Mouse (Mus musculus): ENCODE measurements at regions not wholly inside any gene's neighbourhood (a gene's known extent, or its start where the extent isn't known, plus 50 kb on each side); places are given as distances from the start of the nearest gene placed in this dataset.
A peak's percentile ranks its signal among the peaks of the same experiment; 100 is the strongest.

- WGBS = 57% methylated on average over 4 of the region's 4 CpGs
- Histone ChIP-seq H3K4me3 (ENCODE audit: low read depth, low read length) (no peak overlapping the region), H3K9me3 (ENCODE audit: control insufficient read depth, low read length) (no peaks in the 10 kb centered on the region), H3K4me1 (replicated peaks; ENCODE audit: control insufficient read depth, insufficient read depth) (no peaks in the 10 kb centered on the region), H3K36me3 (ENCODE audit: control insufficient read depth, insufficient read depth, low read length) (no peaks in the 10 kb centered on the region), H3K27ac (replicated peaks) (no peak overlapping the region), H3K9ac (ENCODE audit: low read length) (no peak overlapping the region), H3K27me3 (ENCODE audit: control insufficient read depth, insufficient read depth, low read length) (no peaks in the 10 kb centered on the region), H3K4me2 (replicated peaks; ENCODE audit: low read depth) (no peak overlapping the region)
- no peak for TF ChIP-seq CTCF (IDR thresholded peaks at IDR 0.05; ENCODE audit: low read depth)
- TF ChIP-seq EP300 (optimal IDR thresholded peaks at IDR 0.05) = no peak
- DNase-seq (ENCODE audit: low spot score) (no peak), ATAC-seq (ENCODE audit: low FRiP score, low TSS enrichment) (no peak)
Measured at GRCm38 (mm10) chr17:82946083-82946482, 269.0 kb upstream of the Pkdcc start.

- TF ChIP-seq CTCF (IDR thresholded peaks at IDR 0.05; ENCODE audit: low read depth) = no peak
- TF ChIP-seq EP300 (optimal IDR thresholded peaks at IDR 0.05) = no peak
- Histone ChIP-seq H3K9me3 (ENCODE audit: control insufficient read depth, low read length) (no peaks in the 10 kb centered on the region), H3K27ac (replicated peaks) (no peak overlapping the region), H3K4me1 (replicated peaks; ENCODE audit: control insufficient read depth, insufficient read depth) (no peaks in the 10 kb centered on the region), H3K27me3 (ENCODE audit: control insufficient read depth, insufficient read depth, low read length) (no peaks in the 10 kb centered on the region), H3K4me3 (ENCODE audit: low read depth, low read length) (no peak overlapping the region), H3K4me2 (replicated peaks; ENCODE audit: low read depth) (no peak overlapping the region), H3K36me3 (ENCODE audit: control insufficient read depth, insufficient read depth, low read length) (no peaks in the 10 kb centered on the region), H3K9ac (ENCODE audit: low read length) (no peak overlapping the region)
- 78% methylated on average over 4 of the region's 4 CpGs for WGBS
- DNase-seq (ENCODE audit: low spot score) = no peak
- ATAC-seq (ENCODE audit: low FRiP score, low TSS enrichment) = no peak
Measured at GRCm38 (mm10) chr17:82949794-82950193, 265.3 kb upstream of the Pkdcc start.

- 89% methylated on average over 14 of the region's 14 CpGs for WGBS
- no peaks in the 10 kb centered on the region for H3K27me3 ChIP-seq (ENCODE audit: control insufficient read depth, insufficient read depth, low read length)
- no peak overlapping the region for H3K9ac ChIP-seq (ENCODE audit: low read length)
- no peaks in the 10 kb centered on the region for H3K4me1 ChIP-seq (replicated peaks; ENCODE audit: control insufficient read depth, insufficient read depth)
- ATAC-seq (ENCODE audit: low FRiP score, low TSS enrichment) = no peak
- H3K27ac ChIP-seq (replicated peaks) = no peak overlapping the region
- no peak for TF ChIP-seq EP300 (optimal IDR thresholded peaks at IDR 0.05)
- no peak for TF ChIP-seq CTCF (IDR thresholded peaks at IDR 0.05; ENCODE audit: low read depth)
- H3K9me3 ChIP-seq (ENCODE audit: control insufficient read depth, low read length) = no peaks in the 10 kb centered on the region
- H3K36me3 ChIP-seq (ENCODE audit: control insufficient read depth, insufficient read depth, low read length) = no peaks in the 10 kb centered on the region
- no peak for DNase-seq (ENCODE audit: low spot score)
- no peak overlapping the region for H3K4me2 ChIP-seq (replicated peaks; ENCODE audit: low read depth)
- no peak overlapping the region for H3K4me3 ChIP-seq (ENCODE audit: low read depth, low read length)
Measured at GRCm38 (mm10) chr17:82950268-82950667, 264.8 kb upstream of the Pkdcc start.

DNA sequence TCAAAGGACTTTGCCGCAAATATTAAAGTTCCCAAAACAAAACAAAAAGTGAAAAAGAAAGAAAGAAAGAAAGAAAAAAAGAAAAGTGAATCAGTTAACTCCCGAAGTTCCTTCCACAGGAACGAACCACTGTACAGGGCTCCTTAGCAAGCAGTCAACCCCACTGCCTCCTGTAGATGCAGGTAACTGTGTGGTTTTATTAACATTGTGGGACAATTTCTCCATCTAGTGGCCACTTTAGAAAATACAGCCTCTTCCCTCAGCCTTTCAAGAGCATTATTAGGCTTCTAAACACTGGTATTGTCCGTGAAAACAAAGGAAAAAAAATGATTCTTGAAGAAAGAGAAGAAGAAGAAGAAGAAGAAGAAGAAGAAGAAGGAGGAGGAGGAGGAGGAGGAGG is 257.7 kb upstream of the Pkdcc start:
- no peak for DNase-seq (ENCODE audit: low spot score)
- no peaks in the 10 kb centered on the region for H3K9me3 ChIP-seq (ENCODE audit: control insufficient read depth, low read length)
- H3K27ac ChIP-seq (replicated peaks) = no peak overlapping the region
- ATAC-seq (ENCODE audit: low FRiP score, low TSS enrichment) = no peak
- H3K4me3 ChIP-seq (ENCODE audit: low read depth, low read length) = no peak overlapping the region
- no peak overlapping the region for H3K4me2 ChIP-seq (replicated peaks; ENCODE audit: low read depth)
- no peaks in the 10 kb centered on the region for H3K27me3 ChIP-seq (ENCODE audit: control insufficient read depth, insufficient read depth, low read length)
- H3K4me1 ChIP-seq (replicated peaks; ENCODE audit: control insufficient read depth, insufficient read depth) = no peaks in the 10 kb centered on the region
- 31% methylated on average over 4 of the region's 4 CpGs for WGBS
- TF ChIP-seq CTCF (IDR thresholded peaks at IDR 0.05; ENCODE audit: low read depth) (peak; percentile 84), EP300 (optimal IDR thresholded peaks at IDR 0.05) (no peak)
- H3K36me3 ChIP-seq (ENCODE audit: control insufficient read depth, insufficient read depth, low read length) = no peaks in the 10 kb centered on the region
- H3K9ac ChIP-seq (ENCODE audit: low read length) = no peak overlapping the region

DNA sequence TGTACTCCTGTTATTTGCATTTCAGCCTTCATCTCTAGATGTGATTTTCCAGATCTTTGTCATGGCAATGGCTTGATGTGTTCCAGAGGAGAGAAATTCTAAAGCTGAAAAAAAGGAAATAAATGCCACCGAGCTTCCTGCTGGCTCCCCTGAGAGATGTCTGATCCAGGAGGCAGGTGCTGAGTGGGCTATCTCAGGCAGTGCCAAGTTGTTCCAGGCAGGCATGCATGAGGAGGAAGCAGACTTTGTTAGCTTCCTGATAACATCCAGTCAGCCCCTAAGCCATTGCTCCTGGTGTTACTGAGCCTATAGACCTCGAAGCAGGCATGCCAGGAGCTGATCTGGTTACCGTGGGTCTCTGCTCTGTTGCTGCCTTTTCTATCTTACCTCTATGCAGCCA is 251.7 kb upstream of the Pkdcc start:
- no peak for TF ChIP-seq EP300 (optimal IDR thresholded peaks at IDR 0.05)
- TF ChIP-seq CTCF (IDR thresholded peaks at IDR 0.05; ENCODE audit: low read depth) = no peak
- ATAC-seq (ENCODE audit: low FRiP score, low TSS enrichment) = no peak
- Histone ChIP-seq H3K27ac (replicated peaks) (no peak overlapping the region), H3K4me3 (ENCODE audit: low read depth, low read length) (no peak overlapping the region), H3K4me2 (replicated peaks; ENCODE audit: low read depth) (no peak overlapping the region), H3K9ac (ENCODE audit: low read length) (no peak overlapping the region), H3K4me1 (replicated peaks; ENCODE audit: control insufficient read depth, insufficient read depth) (no peaks in the 10 kb centered on the region), H3K9me3 (ENCODE audit: control insufficient read depth, low read length) (no peaks in the 10 kb centered on the region), H3K36me3 (ENCODE audit: control insufficient read depth, insufficient read depth, low read length) (no peaks in the 10 kb centered on the region), H3K27me3 (ENCODE audit: control insufficient read depth, insufficient read depth, low read length) (no peaks in the 10 kb centered on the region)
- DNase-seq (ENCODE audit: low spot score) = no peak
- 58% methylated on average over 3 of the region's 3 CpGs for WGBS

DNA sequence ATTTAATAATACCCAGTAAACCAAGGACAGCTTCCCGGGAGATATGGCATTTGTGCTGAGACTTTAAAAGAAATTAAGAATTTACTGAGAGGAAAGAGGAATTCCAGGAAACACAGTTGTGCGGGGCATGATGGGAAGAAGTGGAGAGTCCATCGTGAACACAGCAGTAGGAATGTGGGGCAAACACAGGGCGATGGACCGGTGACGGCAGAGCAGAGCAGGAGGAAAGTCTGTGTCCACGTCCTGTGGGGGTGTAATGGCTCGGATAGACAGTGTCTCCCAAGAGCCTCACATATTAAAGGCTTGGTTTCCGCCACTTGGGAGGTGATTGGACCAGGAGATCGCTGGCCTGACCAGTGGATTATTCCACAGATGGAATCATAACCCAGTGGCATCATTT is 215.4 kb upstream of the Pkdcc start:
- H3K4me2 ChIP-seq (replicated peaks; ENCODE audit: low read depth) = no peak overlapping the region
- no peak for TF ChIP-seq CTCF (IDR thresholded peaks at IDR 0.05; ENCODE audit: low read depth)
- TF ChIP-seq EP300 (optimal IDR thresholded peaks at IDR 0.05) = no peak
- 68% methylated on average over 10 of the region's 10 CpGs for WGBS
- DNase-seq (ENCODE audit: low spot score) (no peak), ATAC-seq (ENCODE audit: low FRiP score, low TSS enrichment) (no peak)
- H3K27ac ChIP-seq (replicated peaks) = no peak overlapping the region
- no peaks in the 10 kb centered on the region for H3K9me3 ChIP-seq (ENCODE audit: control insufficient read depth, low read length)
- no peaks in the 10 kb centered on the region for H3K27me3 ChIP-seq (ENCODE audit: control insufficient read depth, insufficient read depth, low read length)
- H3K4me1 ChIP-seq (replicated peaks; ENCODE audit: control insufficient read depth, insufficient read depth) = no peaks in the 10 kb centered on the region
- H3K36me3 ChIP-seq (ENCODE audit: control insufficient read depth, insufficient read depth, low read length) = no peaks in the 10 kb centered on the region
- no peak overlapping the region for H3K9ac ChIP-seq (ENCODE audit: low read length)
- H3K4me3 ChIP-seq (ENCODE audit: low read depth, low read length) = no peak overlapping the region

Measured in stomach, postnatal 0 days (tissue).